Mouse (Mus musculus): ENCODE data around the gene Myl6b.

GRCm38 (mm10) chr10:128524732-128525662 lies 26.5 kb upstream of the Myl6b start:
- TF ChIP-seq CTCF (IDR thresholded peaks at IDR 0.05; ENCODE audit: low read depth, low read length) = no peak
- TF ChIP-seq GATA2 (IDR thresholded peaks at IDR 0.05; ENCODE audit: borderline replicate concordance, low read depth, low read length) = no peak
- TF ChIP-seq POLR2AphosphoS5 (IDR thresholded peaks at IDR 0.05; ENCODE audit: insufficient replicate concordance, low read depth, low read length) = no peak
- TF ChIP-seq TAL1 (conservative IDR thresholded peaks at IDR 0.05; ENCODE audit: low read depth, low read length) = no peak
- TF ChIP-seq GATA1 (IDR thresholded peaks at IDR 0.05; ENCODE audit: borderline replicate concordance, low read length) = no peak
